Mouse (Mus musculus): ENCODE results near the gene Bcl6.
A peak's percentile ranks its signal among the peaks of the same experiment; 100 is the strongest.

Bcl6 gene

GRCm38 (mm10) chr16:23972901-23973300, 15.8 kb downstream of the Bcl6 start:
- no peak for DNase-seq (ENCODE audit: low spot score)

GRCm38 (mm10) chr16:23972126-23972740, 16.4 kb downstream of the Bcl6 start:
- DNase-seq (ENCODE audit: low spot score), result no peak

- DNase-seq (ENCODE audit: low spot score), result no peak
Measured at GRCm38 (mm10) chr16:23969919-23970318, 18.7 kb downstream of the Bcl6 start.

GRCm38 (mm10) chr16:23968888-23969287, 19.8 kb downstream of the Bcl6 start:
- no peak for DNase-seq (ENCODE audit: low spot score)

- DNase-seq (ENCODE audit: low spot score), result no peak
Measured at GRCm38 (mm10) chr16:23967301-23967700, 21.4 kb downstream of the Bcl6 start.

- DNase-seq (ENCODE audit: low spot score), result no peak
Measured at GRCm38 (mm10) chr16:23966066-23966465, 22.6 kb downstream of the Bcl6 start.

- DNase-seq (ENCODE audit: low spot score), result no peak
Measured at GRCm38 (mm10) chr16:23964706-23965367, 23.8 kb downstream of the Bcl6 start.

- DNase-seq (ENCODE audit: low spot score), result no peak
Measured at GRCm38 (mm10) chr16:23963896-23964668, 24.6 kb downstream of the Bcl6 start.

GRCm38 (mm10) chr16:23962401-23962800, 26.3 kb downstream of the Bcl6 start:
- no peak for DNase-seq (ENCODE audit: low spot score)

GRCm38 (mm10) chr16:23958938-23959337, 29.7 kb downstream of the Bcl6 start:
- DNase-seq (ENCODE audit: low spot score), result no peak

GRCm38 (mm10) chr16:23953959-23954260, 34.7 kb downstream of the Bcl6 start:
- DNase-seq (ENCODE audit: low spot score), result no peak

- DNase-seq (ENCODE audit: low spot score), result peak; percentile 44
Measured at GRCm38 (mm10) chr16:23953189-23953958, 35.3 kb downstream of the Bcl6 start.

- DNase-seq (ENCODE audit: low spot score), result no peak
Measured at GRCm38 (mm10) chr16:23952101-23952727, 36.4 kb downstream of the Bcl6 start.

- no peak for DNase-seq (ENCODE audit: low spot score)
Measured at GRCm38 (mm10) chr16:23947654-23948053, 41.0 kb downstream of the Bcl6 start.

- DNase-seq (ENCODE audit: low spot score), result no peak
Measured at GRCm38 (mm10) chr16:23944801-23945200, 43.9 kb downstream of the Bcl6 start.

GRCm38 (mm10) chr16:23934397-23934796, 54.3 kb downstream of the Bcl6 start:
- no peak for DNase-seq (ENCODE audit: low spot score)

GRCm38 (mm10) chr16:23932294-23932693, 56.4 kb downstream of the Bcl6 start, which contains the start of gene Rtp2:
Gene Rtp2 (minus strand): TSS chr16:23932394.
- DNase-seq (ENCODE audit: low spot score), result no peak

- DNase-seq (ENCODE audit: low spot score), result no peak
Measured at GRCm38 (mm10) chr16:23931275-23931674, 57.4 kb downstream of the Bcl6 start.

GRCm38 (mm10) chr16:23930426-23931073, 58.1 kb downstream of the Bcl6 start:
- no peak for DNase-seq (ENCODE audit: low spot score)

GRCm38 (mm10) chr16:23927301-23928114, 61.1 kb downstream of the Bcl6 start:
- DNase-seq (ENCODE audit: low spot score), result no peak

GRCm38 (mm10) chr16:23922906-23923305, 65.7 kb downstream of the Bcl6 start:
- no peak for DNase-seq (ENCODE audit: low spot score)
